Mouse (Mus musculus) brown adipose tissue, adult 24 weeks (tissue): ENCODE measurements around the gene Gm29666. TPM values are rescaled to one million over a fixed set of nuclear protein-coding genes. Genes with fewer than 3 reads are reported as not detected.
"Not testable (repeated sequence)": the region's sequence is repeated elsewhere in the genome, so short reads cannot be mapped to it uniquely, and the experiment has no call there.

Source experiments
- H3K27ac ChIP-seq: fragments of 200-500 bp; replicated peaks from 2 replicates; pipeline ENCODE4 v1.5.1; 2012; ENCODE audit warnings: low read depth, mild to moderate bottlenecking, low read length
- H3K4me1 ChIP-seq: fragments of 200-500 bp; 2 replicates; pipeline ENCODE4 v1.6.1; 2012; ENCODE audit warnings: low read length, mixed read lengths; ENCODE audit not compliant: control insufficient read depth, insufficient read depth, insufficient read length
- H3K4me3 ChIP-seq: fragments of 200-500 bp; 2 replicates; pipeline ENCODE4 v1.5.1; 2012; ENCODE audit warnings: low read depth, mild to moderate bottlenecking, low read length, moderate library complexity; ENCODE audit not compliant: insufficient read depth
- polyA plus RNA-seq: library from polyadenylated mRNA; stranded (reverse); fragments of >200 nt; gene quantifications from 2 replicates; pipeline ENCODE4 v1.2.4, GENCODE M21; 2012; ENCODE audit not compliant: missing spikeins, insufficient read depth, insufficient read length

The Gm29666 gene
- polyA plus RNA-seq, 1 experiment, result not detected

DNA sequence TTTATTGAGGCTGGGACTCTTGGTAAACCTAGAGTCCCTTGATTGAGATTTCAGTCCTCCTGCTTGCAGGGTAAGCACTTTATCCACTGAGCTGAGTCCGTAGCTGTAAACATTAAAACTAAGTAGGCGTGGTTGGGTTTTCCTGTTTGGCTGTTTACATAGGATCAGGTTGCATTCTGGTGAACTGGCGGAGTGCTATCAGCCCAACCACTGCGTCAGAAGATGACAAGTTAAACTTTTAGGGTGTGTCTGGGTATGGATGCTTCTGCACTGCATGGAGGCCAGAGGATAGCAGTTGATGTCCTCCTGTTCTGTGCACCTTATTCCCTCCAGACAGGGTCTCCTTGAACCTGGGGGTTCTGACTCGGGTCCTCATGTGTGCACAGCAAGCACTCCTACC is 12.5 kb upstream of the Gm29666 start:
- no peak overlapping the region for H3K27ac ChIP-seq
- no peaks in the 10 kb centered on the region for H3K4me1 ChIP-seq

DNA sequence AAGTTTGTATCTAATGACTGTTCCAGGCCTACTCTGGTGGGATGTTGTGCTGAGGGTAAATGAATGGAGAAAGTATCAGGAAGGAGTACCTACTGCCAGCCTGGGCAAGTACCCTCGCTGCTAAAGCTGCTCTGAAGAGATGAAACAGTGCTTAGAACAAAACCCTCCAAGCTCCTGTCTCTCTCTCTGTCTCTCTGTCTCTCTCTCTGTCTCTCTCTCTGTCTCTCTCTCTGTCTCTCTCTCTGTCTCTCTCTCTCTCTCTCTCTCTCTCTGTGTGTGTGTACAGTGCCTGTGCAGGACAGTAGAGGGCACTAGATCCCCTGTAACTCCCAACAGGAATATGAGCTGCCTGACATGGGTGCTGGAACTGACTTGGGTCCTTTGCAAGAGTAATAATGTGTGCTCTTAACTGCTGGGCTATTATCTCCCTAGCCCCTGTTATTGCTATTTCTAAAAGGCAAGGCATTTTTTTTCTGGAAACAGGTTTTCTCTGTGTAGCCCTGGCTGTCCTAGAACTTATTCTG is 5.7 kb upstream of the Gm29666 start:
- no peak overlapping the region for H3K27ac ChIP-seq
- H3K4me1 ChIP-seq, result peaks cover 3% of the 10 kb centered on the region; the same call in 1 of the 2 replicates
- H3K4me3 ChIP-seq, result no peak overlapping the region

More for the DNA sequence above, 12.5 kb upstream of the Gm29666 start:
- H3K4me3 ChIP-seq, result no peak overlapping the region

DNA sequence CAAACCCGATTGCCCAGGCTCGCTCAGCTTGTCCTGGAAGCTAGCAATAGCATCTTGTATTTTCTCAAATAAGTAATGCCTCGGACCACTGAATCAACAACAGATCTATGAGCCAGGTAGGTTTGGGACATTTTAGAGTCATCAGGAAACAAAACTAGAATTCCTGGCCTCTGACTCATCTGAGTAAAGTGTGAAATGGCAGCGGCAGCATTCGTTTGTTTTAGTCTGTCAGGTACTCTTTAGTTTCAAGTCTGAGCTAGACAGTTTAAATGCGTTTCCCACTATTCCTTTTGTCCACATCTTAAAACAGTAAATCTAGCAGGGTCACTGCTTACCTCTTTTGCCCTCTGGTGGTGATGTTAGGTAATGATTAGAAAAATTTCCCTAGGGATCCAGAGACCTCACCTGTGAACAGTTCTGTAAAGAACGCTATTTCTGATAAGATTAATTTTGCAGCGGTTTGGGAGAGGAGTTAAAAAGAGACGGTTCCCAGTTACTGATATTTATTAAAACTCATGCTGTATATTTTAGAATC is 5.0 kb upstream of the Gm29666 start:
- H3K4me3 ChIP-seq, result peak overlapping the region; percentile 37
- H3K4me1 ChIP-seq, result peaks cover 3% of the 10 kb centered on the region; the same call in 1 of the 2 replicates
- H3K27ac ChIP-seq, result no peak overlapping the region

DNA sequence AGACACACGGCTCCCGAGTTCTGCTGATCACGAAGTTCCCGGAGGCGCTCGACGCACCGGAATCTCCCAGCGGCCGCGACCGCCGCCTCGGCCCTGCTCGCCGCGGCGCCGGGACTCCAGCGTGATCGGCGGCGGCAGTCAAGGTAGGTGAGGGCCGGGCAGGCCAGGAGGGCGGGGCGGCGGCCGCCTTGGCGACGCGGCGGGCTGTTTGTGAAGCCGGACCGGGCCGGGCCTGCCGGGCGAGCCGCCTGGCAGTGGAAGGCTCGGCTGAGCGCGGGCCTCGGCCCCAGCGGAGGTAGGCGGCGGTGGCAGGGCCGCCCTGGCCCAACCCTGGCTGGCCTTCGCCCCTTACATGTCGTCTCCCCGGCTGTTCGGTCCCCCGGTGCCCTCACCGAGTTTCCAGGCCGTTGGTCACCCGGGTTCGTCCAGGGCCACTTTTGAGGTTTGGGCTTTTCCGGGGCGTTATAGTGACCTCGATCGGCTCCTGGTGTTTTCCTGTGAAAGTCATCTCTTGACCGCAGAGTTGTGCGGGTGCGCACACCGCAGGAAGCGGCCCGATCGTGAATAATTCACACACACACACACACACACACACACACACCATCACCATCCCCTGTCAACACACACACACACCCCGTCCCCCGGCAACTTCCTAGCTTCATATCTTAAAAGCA is 3.8 kb upstream of the Gm29666 start:
- Histone ChIP-seq H3K4me1 (peaks cover 3% of the 10 kb centered on the region; the same call in 1 of the 2 replicates), H3K27ac (peak overlapping the region; percentile 89), H3K4me3 (peak overlapping the region; percentile 95)

DNA sequence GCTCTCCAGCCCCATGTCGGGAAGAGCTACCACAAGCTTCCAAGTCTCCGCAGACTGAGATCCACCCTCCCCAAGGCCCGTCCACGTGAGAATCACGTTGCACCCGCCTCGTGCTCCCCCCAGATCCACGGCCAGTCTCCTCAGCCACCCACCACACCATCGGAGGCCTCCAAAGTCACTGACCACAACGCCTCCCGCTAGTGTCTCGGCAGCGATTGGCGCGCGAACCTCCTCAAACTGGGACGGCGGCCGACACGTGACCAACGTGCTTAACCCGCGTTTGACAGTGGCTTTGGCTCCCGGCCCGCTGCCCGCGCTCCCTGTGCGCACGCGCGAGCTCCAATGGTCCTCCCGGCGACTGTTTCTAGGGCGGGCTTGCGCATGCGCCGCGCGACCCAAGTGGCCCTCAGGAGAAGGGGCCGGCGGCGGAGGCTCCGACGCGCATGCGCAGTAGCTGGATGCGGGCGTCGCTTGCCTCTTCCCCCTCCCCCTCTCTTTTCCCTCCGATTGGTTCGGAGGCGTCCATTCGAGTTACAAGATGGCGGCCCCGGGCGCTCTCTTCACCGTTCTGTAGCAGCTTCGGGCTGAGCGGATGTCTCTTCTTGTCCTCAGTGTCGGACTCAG is 3.2 kb upstream of the Gm29666 start, which contains the start of gene Nup50:
Gene Nup50, plus strand, starts transcription at position 528 of the 624 bp plus-strand sequence.
- Histone ChIP-seq H3K4me3 (peak within 1 kb of the TSS; percentile 95), H3K4me1 (peaks cover 3% of the 10 kb centered on the region; the same call in 1 of the 2 replicates), H3K27ac (peak within 1 kb of the TSS; percentile 89)

DNA sequence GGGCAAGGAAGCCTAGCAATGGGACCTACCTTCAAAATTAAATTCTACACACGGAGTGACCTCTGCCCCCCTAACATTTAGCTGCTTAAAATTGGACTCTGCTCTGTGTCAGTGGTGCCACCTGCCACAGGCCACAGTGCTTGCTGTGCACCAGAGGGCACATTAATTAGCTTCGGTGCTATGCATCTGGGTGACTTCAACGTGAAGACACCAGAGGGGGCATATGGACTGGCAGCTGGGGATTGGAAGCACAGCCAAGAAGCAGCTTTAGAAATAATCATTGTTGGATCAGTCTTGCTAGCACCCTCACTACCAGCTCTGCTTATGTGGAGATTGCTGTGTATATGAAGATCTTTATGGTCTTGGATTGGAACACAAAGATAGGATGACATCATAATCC is 6.6 kb downstream of the Gm29666 start:
- Histone ChIP-seq H3K4me1 (no peaks in the 10 kb centered on the region), H3K27ac (no peak overlapping the region), H3K4me3 (no peak overlapping the region)

DNA sequence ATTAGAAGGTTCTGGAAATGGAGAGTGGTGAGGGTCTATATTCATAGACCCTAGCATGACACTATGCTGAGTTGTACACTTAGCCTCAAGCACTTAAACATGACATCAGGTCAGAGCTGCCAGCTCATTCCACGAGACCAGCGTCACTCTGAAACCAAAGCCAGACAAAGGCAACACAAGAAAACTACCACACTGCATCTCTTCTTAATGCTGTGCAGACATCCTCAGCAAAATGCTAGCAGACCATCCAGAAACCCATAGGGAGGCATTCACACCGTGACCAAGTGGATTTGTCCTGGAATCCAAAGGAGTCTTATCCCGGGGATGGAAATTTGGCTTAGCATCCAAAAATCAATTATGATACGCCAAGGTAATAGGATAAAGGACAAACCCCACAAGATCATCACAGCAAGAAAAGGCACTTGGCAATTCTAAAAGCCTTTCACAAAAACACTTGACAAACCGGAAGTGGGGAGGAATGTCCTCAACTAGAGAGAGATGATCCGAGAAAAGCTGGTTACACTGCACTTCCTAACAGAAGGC is 15.9 kb downstream of the Gm29666 start:
- H3K4me3 ChIP-seq, result no peak overlapping the region
- H3K4me1 ChIP-seq, result no peaks in the 10 kb centered on the region
- H3K27ac ChIP-seq, result no peak overlapping the region

DNA sequence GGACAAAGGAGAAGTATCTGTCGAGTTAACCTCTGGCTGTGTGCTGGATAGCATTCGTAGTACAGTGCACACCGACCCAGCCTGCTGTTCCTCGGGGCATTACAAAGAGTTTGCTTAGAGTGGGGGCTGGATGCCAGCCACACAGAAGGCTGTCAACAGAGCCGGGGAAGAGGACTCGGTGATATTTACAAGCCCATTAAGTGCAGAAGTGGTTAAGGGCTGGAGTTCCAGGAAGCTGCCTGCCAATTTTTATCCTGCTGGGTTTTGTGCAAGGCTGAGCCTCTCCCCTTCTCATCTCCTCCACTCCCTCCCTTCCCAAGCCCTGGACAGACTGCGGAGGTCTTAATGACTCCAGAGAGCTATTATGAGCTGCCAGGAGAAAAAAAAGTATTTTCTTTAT is 21.8 kb downstream of the Gm29666 start:
- Histone ChIP-seq H3K27ac (no peak overlapping the region), H3K4me1 (no peaks in the 10 kb centered on the region; the same call in 1 of the 2 replicates), H3K4me3 (no peak overlapping the region)

DNA sequence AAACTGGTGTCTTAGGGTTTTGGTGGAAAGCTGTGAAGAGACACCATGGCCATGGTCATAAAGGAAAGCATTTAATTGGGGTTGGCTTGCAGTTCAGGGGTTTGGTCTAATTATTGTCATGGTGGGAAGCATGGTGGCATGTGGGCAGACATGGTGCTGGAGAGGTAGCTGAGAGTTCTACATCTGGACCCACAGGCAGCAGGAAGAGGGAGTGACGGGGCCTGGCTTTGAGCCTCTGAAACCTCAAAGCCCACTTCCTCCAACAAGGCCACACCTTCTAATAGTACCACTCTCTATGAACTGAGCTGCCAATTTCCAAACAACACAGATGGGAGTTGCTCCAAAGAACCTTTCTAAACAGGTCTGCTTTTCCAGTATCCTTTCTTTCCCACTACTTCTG is 23.2 kb downstream of the Gm29666 start:
- Histone ChIP-seq H3K4me3 (no peak overlapping the region), H3K4me1 (no peaks in the 10 kb centered on the region; the same call in 1 of the 2 replicates), H3K27ac (peak overlapping the region; percentile 15; the same call in 1 of the 2 replicates)

DNA sequence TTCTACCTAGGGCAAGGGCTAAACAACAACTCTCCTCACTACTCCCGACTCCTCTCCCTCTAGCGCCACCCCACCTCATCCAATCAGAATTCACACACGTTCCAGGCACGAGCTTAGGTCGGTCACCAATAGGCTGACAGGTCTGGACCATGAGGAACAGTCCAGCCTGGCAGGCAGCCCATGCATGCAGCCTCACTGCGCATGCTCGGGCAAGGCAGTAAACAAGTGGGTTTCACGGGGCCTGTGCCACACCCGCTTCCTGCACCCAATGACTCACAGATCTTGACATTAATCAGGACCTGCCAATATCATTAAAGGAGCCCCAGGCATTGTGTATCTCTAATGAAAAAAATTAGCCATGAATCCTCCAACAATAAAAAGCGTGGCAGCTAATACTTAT is 23.6 kb downstream of the Gm29666 start:
- not testable (repeated sequence) for H3K4me3 ChIP-seq, H3K4me1 ChIP-seq
- peak overlapping the region; percentile 15; the same call in 1 of the 2 replicates for H3K27ac ChIP-seq

DNA sequence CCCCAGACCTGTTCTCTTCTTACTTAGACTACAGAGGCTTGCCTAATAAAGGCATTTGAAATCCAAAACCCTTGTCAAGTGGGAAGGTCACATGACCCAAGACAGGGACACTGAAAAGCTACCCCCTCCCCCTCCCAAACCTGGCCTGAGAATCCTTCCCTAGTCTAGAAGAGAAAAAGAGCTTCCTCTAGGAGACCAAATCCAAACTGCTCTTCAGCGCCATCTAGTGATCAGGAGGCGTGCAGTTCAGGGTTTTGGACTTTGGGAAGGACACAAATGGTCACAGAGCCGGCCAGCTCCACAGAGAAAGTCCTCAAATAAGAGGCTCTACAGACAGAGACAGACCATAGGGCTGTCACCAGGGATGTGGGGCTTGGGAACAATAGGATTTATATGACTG is 28.2 kb downstream of the Gm29666 start:
- no peak overlapping the region for H3K27ac ChIP-seq
- no peaks in the 10 kb centered on the region; the same call in 1 of the 2 replicates for H3K4me1 ChIP-seq
- no peak overlapping the region for H3K4me3 ChIP-seq

DNA sequence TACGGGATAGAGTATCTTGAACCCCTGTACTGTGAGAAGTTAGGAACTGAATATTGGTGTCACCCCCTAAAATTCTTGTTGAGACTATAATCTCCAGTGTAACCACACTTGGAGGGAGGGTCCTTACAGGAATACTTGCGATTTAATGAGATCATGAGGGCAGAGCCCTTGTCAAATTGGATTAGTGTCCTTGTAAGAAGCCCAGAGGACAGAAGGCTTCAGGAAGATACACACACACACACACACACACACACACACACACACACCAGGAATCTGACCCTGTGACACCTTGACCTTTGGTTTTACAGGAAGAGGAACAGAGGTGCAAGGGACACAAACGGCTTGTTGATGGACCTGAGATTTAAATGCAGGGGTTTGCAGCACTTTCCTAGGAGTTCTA is 28.6 kb downstream of the Gm29666 start:
- Histone ChIP-seq H3K4me3 (no peak overlapping the region), H3K27ac (no peak overlapping the region), H3K4me1 (no peaks in the 10 kb centered on the region; the same call in 1 of the 2 replicates)

DNA sequence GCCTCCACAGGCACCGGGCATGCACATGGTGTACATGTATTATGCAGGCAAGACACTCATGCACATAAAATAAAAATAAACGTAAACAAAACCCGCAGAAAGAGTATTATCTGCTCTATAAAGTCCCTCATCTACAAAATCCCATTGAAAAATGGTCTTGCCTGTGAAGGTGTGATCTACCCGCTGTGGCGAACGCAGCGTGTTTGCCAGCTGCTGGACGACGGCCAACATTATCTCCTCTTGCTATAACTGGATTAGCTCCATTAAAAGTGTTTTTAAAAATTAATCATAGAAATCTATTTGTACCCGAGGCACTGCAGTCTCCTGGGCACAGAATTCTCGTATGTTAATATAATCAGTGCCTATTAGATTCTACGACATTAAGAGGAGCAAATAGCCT is 31.8 kb downstream of the Gm29666 start:
- no peaks in the 10 kb centered on the region for H3K4me1 ChIP-seq
- no peak overlapping the region for H3K4me3 ChIP-seq

DNA sequence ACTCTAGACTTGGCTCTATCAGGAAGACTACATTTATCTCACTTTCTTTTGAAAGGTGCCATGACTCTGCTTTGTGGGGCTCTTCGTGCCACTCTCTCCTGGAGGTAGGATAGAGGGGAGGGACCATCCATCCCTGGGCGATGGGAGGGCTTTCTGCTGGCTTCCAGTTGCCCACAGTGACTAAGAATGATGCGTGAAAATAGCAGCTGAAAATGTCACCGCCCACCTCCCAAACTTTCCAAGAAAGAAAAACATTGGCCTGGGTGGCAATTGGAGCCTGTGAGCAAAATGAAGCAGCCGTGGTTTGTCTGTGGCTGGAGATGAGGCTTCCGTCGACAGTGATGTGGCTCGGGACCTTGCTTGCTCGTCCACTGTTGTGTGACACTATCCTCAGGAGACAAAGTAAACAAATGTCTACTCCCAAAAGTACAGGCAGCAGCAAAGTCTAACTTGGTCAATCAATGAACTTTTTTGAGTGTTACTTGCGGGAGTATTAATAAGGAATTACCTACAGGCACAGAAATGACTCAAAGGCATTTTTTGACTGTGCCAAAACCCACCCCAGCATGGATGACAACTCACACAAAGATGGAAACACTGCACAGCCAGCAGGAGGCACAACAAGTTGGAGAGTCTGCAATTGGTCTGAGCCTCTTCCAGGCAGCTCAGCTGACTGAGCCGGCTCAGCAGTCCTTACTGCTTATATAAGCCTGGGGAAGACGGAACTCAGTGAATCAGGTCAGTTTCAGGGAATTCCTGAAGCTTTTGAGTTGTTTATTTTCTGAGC is 42.6 kb downstream of the Gm29666 start:
- Histone ChIP-seq H3K4me3 (no peak overlapping the region), H3K27ac (no peak overlapping the region), H3K4me1 (no peaks in the 10 kb centered on the region)

More for the DNA sequence above, 31.8 kb downstream of the Gm29666 start:
- no peak overlapping the region for H3K27ac ChIP-seq
